Mouse (Mus musculus): ENCODE results near the gene Stk11.

- TF ChIP-seq CTCF (IDR thresholded peaks at IDR 0.05; ENCODE audit: low read depth, low read length) = no peak
- TF ChIP-seq POLR2A (IDR thresholded peaks at IDR 0.05; ENCODE audit: extremely low read depth, insufficient read depth, low read length) = 0 out of 2 replicates have a peak, but pooled peaks have one; percentile 11
Observed at GRCm38 (mm10) chr10:80116927-80117691, 1.5 kb downstream of the Stk11 start.

Data from liver, adult 2 months (tissue).